Mouse (Mus musculus): Measurements from ENCODE around the gene Id2.

DNA sequence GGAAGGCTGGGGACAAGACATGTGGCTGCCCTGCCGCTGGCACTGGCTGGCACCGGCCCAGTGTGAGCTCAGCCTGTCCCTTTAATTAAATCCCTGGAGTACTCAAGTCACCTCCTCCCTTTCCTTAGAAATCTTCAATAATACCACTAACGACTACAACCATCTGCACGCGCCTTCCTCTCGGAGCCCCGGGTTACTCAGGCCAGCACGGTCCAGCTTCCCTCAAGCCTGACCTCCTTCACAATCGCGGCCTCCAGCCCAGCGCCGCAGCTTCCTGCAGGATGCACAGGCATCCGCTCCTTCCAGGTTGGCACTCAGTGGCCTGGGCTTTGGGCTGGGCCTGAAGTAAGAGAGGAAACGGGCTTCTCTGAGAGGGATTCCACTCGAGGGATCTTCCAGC, 22.3 kb upstream of the Id2 start:
- TF ChIP-seq CTCF (IDR thresholded peaks at IDR 0.05; ENCODE audit: borderline replicate concordance, extremely low read depth, insufficient read depth, insufficient read length) (no peak), POLR2A (IDR thresholded peaks at IDR 0.05; ENCODE audit: borderline replicate concordance, extremely low read depth, insufficient read depth, insufficient read length, poor library complexity, severe bottlenecking) (no peak)
